Mouse (Mus musculus): Measurements from ENCODE around the gene Camkmt. TPM values are rescaled to one million over a fixed set of nuclear protein-coding genes. Genes with fewer than 3 reads are reported as not detected.

Camkmt gene
- polyA plus RNA-seq, 1 experiment from 2014 or later: 12.1 TPM

- DNase-seq (ENCODE audit: low spot score): no peak
Measured at GRCm38 (mm10) chr17:85428831-85429230, 338.5 kb downstream of the Camkmt start.

GRCm38 (mm10) chr17:85432923-85433322, 342.6 kb downstream of the Camkmt start:
- Histone ChIP-seq H3K4me3 (ENCODE audit: low read depth, low read length) (no peak overlapping the region), H3K27me3 (ENCODE audit: control insufficient read depth, insufficient read depth, low read length) (no peaks in the 10 kb centered on the region), H3K9ac (ENCODE audit: low read length) (no peak overlapping the region), H3K4me1 (ENCODE audit: control insufficient read depth, insufficient read depth, low read length) (no peaks in the 10 kb centered on the region), H3K27ac (ENCODE audit: low read depth, low read length) (0 out of 2 replicates have a peak overlapping the region, but pooled peaks have one; percentile 27), H3K4me2 (ENCODE audit: low read depth) (no peak overlapping the region), H3K9me3 (ENCODE audit: control insufficient read depth, low read length) (no peaks in the 10 kb centered on the region), H3K36me3 (ENCODE audit: control insufficient read depth, insufficient read depth, low read length) (no peaks in the 10 kb centered on the region)
- DNase-seq (ENCODE audit: low spot score): no peak
- 64% methylated on average over 8 of the region's 8 CpGs for WGBS
- no peak for ATAC-seq (ENCODE audit: insufficient read depth, low FRiP score, low TSS enrichment)

More at GRCm38 (mm10) chr17:85428831-85429230, 338.5 kb downstream of the Camkmt start:
- H3K9ac ChIP-seq (ENCODE audit: low read length): no peak overlapping the region
- no peaks in the 10 kb centered on the region for H3K9me3 ChIP-seq (ENCODE audit: control insufficient read depth, low read length)
- no peaks in the 10 kb centered on the region for H3K27me3 ChIP-seq (ENCODE audit: control insufficient read depth, insufficient read depth, low read length)
- no peaks in the 10 kb centered on the region for H3K4me1 ChIP-seq (ENCODE audit: control insufficient read depth, insufficient read depth, low read length)
- H3K36me3 ChIP-seq (ENCODE audit: control insufficient read depth, insufficient read depth, low read length): no peaks in the 10 kb centered on the region
- H3K27ac ChIP-seq (ENCODE audit: low read depth, low read length): no peak overlapping the region
- H3K4me2 ChIP-seq (ENCODE audit: low read depth): no peak overlapping the region
- ATAC-seq (ENCODE audit: insufficient read depth, low FRiP score, low TSS enrichment): no peak
- H3K4me3 ChIP-seq (ENCODE audit: low read depth, low read length): no peak overlapping the region
- 83% methylated on average over 7 of the region's 7 CpGs for WGBS

GRCm38 (mm10) chr17:85443036-85443435, 352.7 kb downstream of the Camkmt start:
- WGBS: 93% methylated on average over 8 of the region's 8 CpGs
- ATAC-seq (ENCODE audit: insufficient read depth, low FRiP score, low TSS enrichment) (no peak), DNase-seq (ENCODE audit: low spot score) (no peak)
- H3K4me2 ChIP-seq (ENCODE audit: low read depth): no peak overlapping the region
- H3K27ac ChIP-seq (ENCODE audit: low read depth, low read length): no peak overlapping the region
- H3K36me3 ChIP-seq (ENCODE audit: control insufficient read depth, insufficient read depth, low read length): no peaks in the 10 kb centered on the region
- H3K9me3 ChIP-seq (ENCODE audit: control insufficient read depth, low read length): no peaks in the 10 kb centered on the region
- no peak overlapping the region for H3K9ac ChIP-seq (ENCODE audit: low read length)
- H3K27me3 ChIP-seq (ENCODE audit: control insufficient read depth, insufficient read depth, low read length): no peaks in the 10 kb centered on the region
- no peaks in the 10 kb centered on the region for H3K4me1 ChIP-seq (ENCODE audit: control insufficient read depth, insufficient read depth, low read length)
- no peak overlapping the region for H3K4me3 ChIP-seq (ENCODE audit: low read depth, low read length)

- H3K27me3 ChIP-seq (ENCODE audit: control insufficient read depth, insufficient read depth, low read length): peaks cover 79% of the 10 kb centered on the region
- H3K4me2 ChIP-seq (ENCODE audit: low read depth): no peak overlapping the region
- no peak overlapping the region for H3K27ac ChIP-seq (ENCODE audit: low read depth, low read length)
- ATAC-seq (ENCODE audit: insufficient read depth, low FRiP score, low TSS enrichment) (no peak), DNase-seq (ENCODE audit: low spot score) (peak; percentile 44)
- no peaks in the 10 kb centered on the region for H3K9me3 ChIP-seq (ENCODE audit: control insufficient read depth, low read length)
- 3% methylated on average over 23 of the region's 23 CpGs for WGBS
- H3K4me1 ChIP-seq (ENCODE audit: control insufficient read depth, insufficient read depth, low read length): 0 out of 2 replicates have a peak, but pooled peaks cover 4% of the 10 kb centered on the region
- no peaks in the 10 kb centered on the region for H3K36me3 ChIP-seq (ENCODE audit: control insufficient read depth, insufficient read depth, low read length)
- H3K9ac ChIP-seq (ENCODE audit: low read length): no peak overlapping the region
- H3K4me3 ChIP-seq (ENCODE audit: low read depth, low read length): no peak overlapping the region
Measured at GRCm38 (mm10) chr17:85454419-85454983, 364.1 kb downstream of the Camkmt start.

GRCm38 (mm10) chr17:85455063-85455462, 364.7 kb downstream of the Camkmt start:
- DNase-seq (ENCODE audit: low spot score) (peak; percentile 36), ATAC-seq (ENCODE audit: insufficient read depth, low FRiP score, low TSS enrichment) (no peak)
- H3K4me3 ChIP-seq (ENCODE audit: low read depth, low read length): no peak overlapping the region
- H3K9me3 ChIP-seq (ENCODE audit: control insufficient read depth, low read length): no peaks in the 10 kb centered on the region
- no peaks in the 10 kb centered on the region for H3K36me3 ChIP-seq (ENCODE audit: control insufficient read depth, insufficient read depth, low read length)
- no peak overlapping the region for H3K9ac ChIP-seq (ENCODE audit: low read length)
- H3K27me3 ChIP-seq (ENCODE audit: control insufficient read depth, insufficient read depth, low read length): peaks cover 84% of the 10 kb centered on the region
- 0 out of 2 replicates have a peak, but pooled peaks cover 4% of the 10 kb centered on the region for H3K4me1 ChIP-seq (ENCODE audit: control insufficient read depth, insufficient read depth, low read length)
- 2% methylated on average over 16 of the region's 16 CpGs for WGBS
- H3K4me2 ChIP-seq (ENCODE audit: low read depth): no peak overlapping the region
- no peak overlapping the region for H3K27ac ChIP-seq (ENCODE audit: low read depth, low read length)

GRCm38 (mm10) chr17:85458075-85458474, 367.7 kb downstream of the Camkmt start:
- 0 out of 2 replicates have a peak, but pooled peaks cover 4% of the 10 kb centered on the region for H3K4me1 ChIP-seq (ENCODE audit: control insufficient read depth, insufficient read depth, low read length)
- H3K27me3 ChIP-seq (ENCODE audit: control insufficient read depth, insufficient read depth, low read length): peaks cover 99% of the 10 kb centered on the region
- ATAC-seq (ENCODE audit: insufficient read depth, low FRiP score, low TSS enrichment) (peak; percentile 72), DNase-seq (ENCODE audit: low spot score) (peak; percentile 64)
- H3K9me3 ChIP-seq (ENCODE audit: control insufficient read depth, low read length): no peaks in the 10 kb centered on the region
- no peak overlapping the region for H3K4me3 ChIP-seq (ENCODE audit: low read depth, low read length)
- 1% methylated on average over 14 of the region's 14 CpGs for WGBS
- H3K36me3 ChIP-seq (ENCODE audit: control insufficient read depth, insufficient read depth, low read length): no peaks in the 10 kb centered on the region
- no peak overlapping the region for H3K4me2 ChIP-seq (ENCODE audit: low read depth)
- no peak overlapping the region for H3K27ac ChIP-seq (ENCODE audit: low read depth, low read length)
- H3K9ac ChIP-seq (ENCODE audit: low read length): no peak overlapping the region

- DNase-seq (ENCODE audit: low spot score) (peak; percentile 45), ATAC-seq (ENCODE audit: insufficient read depth, low FRiP score, low TSS enrichment) (0 out of 2 replicates have a peak, but pooled peaks have one; percentile 51)
- H3K4me3 ChIP-seq (ENCODE audit: low read depth, low read length): no peak overlapping the region
- H3K27ac ChIP-seq (ENCODE audit: low read depth, low read length): no peak overlapping the region
- H3K4me2 ChIP-seq (ENCODE audit: low read depth): no peak overlapping the region
- H3K36me3 ChIP-seq (ENCODE audit: control insufficient read depth, insufficient read depth, low read length): no peaks in the 10 kb centered on the region
- no peaks in the 10 kb centered on the region for H3K9me3 ChIP-seq (ENCODE audit: control insufficient read depth, low read length)
- no peak overlapping the region for H3K9ac ChIP-seq (ENCODE audit: low read length)
- H3K4me1 ChIP-seq (ENCODE audit: control insufficient read depth, insufficient read depth, low read length): 0 out of 2 replicates have a peak, but pooled peaks cover 4% of the 10 kb centered on the region
- 5% methylated on average over 9 of the region's 9 CpGs for WGBS
- H3K27me3 ChIP-seq (ENCODE audit: control insufficient read depth, insufficient read depth, low read length): peaks cover 99% of the 10 kb centered on the region
Measured at GRCm38 (mm10) chr17:85458589-85458988, 368.2 kb downstream of the Camkmt start.

GRCm38 (mm10) chr17:85461577-85461976, 371.2 kb downstream of the Camkmt start:
- peak; percentile 21 for DNase-seq (ENCODE audit: low spot score)
- ATAC-seq (ENCODE audit: insufficient read depth, low FRiP score, low TSS enrichment): no peak
- Histone ChIP-seq H3K27me3 (ENCODE audit: control insufficient read depth, insufficient read depth, low read length) (peaks cover 99% of the 10 kb centered on the region), H3K9me3 (ENCODE audit: control insufficient read depth, low read length) (no peaks in the 10 kb centered on the region), H3K27ac (ENCODE audit: low read depth, low read length) (no peak overlapping the region), H3K36me3 (ENCODE audit: control insufficient read depth, insufficient read depth, low read length) (no peaks in the 10 kb centered on the region), H3K4me3 (ENCODE audit: low read depth, low read length) (no peak overlapping the region), H3K4me2 (ENCODE audit: low read depth) (no peak overlapping the region), H3K9ac (ENCODE audit: low read length) (no peak overlapping the region), H3K4me1 (ENCODE audit: control insufficient read depth, insufficient read depth, low read length) (0 out of 2 replicates have a peak, but pooled peaks cover 5% of the 10 kb centered on the region)
- WGBS: 26% methylated on average over 3 of the region's 3 CpGs
